Mouse (Mus musculus) layer of hippocampus, adult 9-10 months (tissue): ENCODE data around the gene Nfkbil1.

ENCODE experiments used
- DNase-seq: peaks from one replicate; pipeline ENCODE4 v3.0.0; 2022; ENCODE audit warnings: low spot score

Gene Nfkbil1

GRCm38 (mm10) chr17:35254241-35255098, 18.9 kb upstream of the Nfkbil1 start:
- DNase-seq, result no peak

DNA sequence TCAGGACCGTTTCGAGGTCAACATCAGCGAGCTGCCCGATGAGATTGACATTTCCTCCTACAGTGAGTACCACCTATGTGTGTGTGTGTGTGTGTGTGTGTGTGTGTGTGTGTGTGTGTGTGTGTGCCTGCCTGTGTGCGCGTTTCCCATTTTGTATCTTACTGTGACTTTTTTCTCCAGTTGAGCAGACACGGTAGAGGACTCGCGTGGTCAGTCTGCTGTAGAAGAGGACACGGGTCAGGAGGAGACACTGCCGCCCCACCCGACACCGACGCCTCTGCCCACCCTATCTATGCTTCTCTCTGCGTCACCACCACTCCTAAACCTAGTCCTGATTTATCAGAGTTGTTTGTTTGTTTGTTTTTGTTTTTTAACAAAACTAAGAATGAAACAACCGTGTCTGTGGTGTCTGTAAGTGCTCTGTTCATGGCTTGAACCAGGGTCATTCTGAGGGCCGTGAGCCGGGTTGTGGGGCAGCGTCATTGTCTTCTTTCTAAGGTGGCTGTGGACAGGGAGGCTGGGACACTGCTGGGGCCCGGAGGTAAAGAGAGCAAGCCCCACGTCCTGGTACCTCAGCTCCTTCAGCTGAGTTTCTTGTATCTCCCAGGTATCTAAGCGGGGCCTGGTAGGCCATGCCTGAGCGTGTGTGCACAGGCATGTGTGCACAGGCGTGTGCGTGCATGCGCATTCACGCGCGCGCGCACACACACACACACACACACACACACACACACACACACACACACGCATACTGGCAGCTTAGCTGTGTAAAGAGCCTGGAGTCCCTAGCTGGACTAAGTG, 17.9 kb upstream of the Nfkbil1 start:
- no peak for DNase-seq

DNA sequence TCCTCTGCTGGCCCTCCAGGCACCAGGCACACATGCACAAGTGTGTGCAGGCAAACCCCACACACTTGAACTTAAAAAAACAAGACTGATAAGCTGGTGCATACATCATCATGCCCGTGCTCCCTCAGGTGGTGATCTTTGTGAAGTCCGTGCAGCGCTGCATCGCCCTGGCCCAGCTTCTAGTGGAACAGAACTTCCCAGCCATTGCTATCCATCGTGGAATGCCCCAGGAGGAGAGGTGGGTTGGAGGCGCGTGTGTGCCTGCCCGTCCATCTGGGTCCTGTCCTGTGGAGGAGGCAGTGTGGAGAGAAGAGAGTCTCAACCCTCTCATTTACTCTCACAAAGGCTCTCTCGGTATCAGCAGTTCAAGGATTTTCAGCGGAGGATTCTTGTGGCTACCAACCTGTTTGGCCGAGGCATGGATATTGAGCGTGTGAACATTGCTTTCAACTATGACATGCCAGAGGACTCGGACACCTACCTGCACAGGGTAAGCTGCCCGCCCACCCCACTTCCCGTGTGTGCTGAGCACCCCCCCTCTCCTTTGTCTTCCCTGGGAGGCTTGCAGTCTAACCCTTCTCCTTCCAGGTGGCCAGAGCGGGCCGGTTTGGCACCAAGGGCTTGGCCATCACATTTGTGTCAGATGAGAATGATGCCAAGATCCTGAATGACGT, 17.2 kb upstream of the Nfkbil1 start:
- DNase-seq, result no peak

- no peak for DNase-seq
These were observed 16.4 kb upstream of the Nfkbil1 start for GRCm38 (mm10) chr17:35251981-35252380.

- no peak for DNase-seq
These were observed 15.6 kb upstream of the Nfkbil1 start for GRCm38 (mm10) chr17:35251162-35251719.

- DNase-seq, result no peak
These were observed 14.9 kb upstream of the Nfkbil1 start for GRCm38 (mm10) chr17:35250348-35251120.

GRCm38 (mm10) chr17:35249451-35250197, 14.0 kb upstream of the Nfkbil1 start:
- DNase-seq, result no peak

- DNase-seq, result no peak
These were observed 13.4 kb upstream of the Nfkbil1 start for GRCm38 (mm10) chr17:35248986-35249385.

GRCm38 (mm10) chr17:35247144-35247543, 11.6 kb upstream of the Nfkbil1 start:
- DNase-seq, result no peak

DNA sequence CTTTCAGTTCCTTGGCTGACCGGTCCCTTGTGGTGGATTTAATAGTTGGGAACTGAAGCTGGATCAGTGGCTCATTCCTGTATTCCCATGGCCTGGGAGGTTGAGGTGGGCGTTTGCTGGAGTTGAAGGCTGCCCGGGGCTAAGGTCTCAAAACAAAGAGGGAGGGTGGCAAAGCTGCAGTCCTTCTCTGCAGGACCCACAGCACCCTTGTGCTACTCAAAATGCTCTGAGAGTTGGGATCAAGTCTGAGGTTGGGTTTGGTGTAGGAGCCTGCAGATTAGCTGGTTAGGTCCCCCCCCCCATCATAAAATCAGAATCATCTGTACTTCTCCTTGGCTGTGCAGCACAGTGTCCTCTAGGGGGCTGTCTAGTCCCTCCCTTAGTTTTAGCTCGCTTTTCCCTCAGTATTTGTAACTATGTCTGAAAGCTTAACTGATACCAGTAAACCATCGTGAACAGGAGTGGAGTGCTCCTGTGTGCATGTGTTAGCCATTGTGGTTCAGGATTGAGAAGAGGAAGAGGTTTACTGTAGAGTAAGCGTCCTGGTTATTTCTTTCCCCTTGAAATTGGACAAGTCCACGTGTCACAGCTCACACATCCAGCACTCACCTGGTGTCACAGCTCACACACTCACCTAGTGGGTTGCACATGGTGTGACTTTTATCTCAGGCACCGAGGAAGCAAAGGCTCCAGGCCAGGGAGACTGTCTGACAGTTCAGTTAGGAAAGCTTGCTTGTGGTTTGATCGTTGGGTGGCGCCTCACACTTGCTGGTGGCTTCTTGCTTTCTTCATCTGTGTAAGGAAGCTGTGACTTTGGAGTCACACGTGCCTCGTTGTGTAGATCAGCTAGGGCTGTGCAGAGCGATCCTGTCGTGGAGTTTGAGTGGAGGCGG, 10.4 kb upstream of the Nfkbil1 start:
- DNase-seq, result no peak

DNA sequence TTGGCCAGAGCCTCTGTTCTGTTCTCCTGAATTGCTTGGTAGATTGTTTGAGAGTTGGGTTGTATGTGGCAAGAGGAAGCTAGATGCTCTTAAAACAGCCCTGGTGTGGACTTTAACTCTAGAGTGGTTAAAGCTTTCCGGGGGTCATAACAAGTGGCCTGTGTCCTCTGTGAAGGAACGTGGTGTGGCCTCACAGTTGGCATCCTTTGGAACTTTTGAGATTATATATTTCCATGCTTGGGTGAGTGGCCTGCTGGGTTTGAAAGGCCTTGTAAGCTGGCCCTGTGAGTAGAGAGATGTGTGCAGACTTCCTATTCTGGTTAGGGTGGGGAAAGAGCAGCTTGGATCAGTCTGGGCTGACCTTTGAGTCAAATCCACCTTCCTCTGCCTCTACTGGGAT, 9.4 kb upstream of the Nfkbil1 start:
- DNase-seq, result no peak

GRCm38 (mm10) chr17:35243086-35243485, 7.5 kb upstream of the Nfkbil1 start:
- DNase-seq, result no peak

DNA sequence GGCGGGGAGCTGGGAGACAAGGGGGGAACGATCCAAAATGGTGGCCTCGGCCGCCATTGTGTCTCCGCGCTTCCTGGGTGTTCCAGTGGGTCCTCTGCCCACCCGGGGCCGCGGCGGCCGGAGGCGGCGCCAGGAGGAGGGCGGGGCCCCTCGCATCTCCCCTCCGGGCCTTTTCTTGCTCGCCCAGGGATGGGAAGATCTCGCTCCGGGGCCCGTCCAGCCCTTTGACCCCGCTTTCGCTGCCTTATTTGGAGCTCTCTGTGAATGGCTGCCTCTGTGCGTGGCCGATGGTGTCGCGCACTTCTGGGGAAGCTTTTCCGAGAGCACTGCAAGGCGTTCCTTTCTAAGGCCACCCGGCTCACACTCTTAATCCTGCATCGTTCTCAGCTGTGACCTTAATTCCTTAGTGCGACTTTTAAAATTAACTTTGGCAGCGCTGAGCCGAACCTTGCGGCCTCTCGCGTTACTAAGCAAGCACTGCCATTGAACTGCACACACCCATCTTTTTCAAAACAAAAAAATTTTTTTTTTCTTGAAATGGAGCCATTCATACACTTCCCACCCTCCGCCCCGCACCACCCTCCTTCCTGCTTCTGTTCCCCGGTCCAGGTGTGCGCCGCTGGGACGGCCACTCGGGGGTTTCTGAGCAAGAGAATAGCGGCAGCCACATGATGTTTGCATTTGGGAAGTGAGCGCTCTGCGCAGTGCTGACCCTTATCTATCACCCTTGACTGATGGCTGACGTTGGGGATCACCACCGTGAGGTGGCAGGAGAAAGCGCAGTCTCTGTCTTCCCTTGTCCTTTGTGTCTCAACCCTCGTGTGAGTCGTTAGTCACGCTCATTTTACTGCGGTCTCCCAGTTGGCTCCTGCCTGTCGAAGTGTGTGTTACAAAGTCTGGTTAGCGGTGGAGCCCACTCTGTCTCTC, 6.7 kb upstream of the Nfkbil1 start:
- DNase-seq, result no peak

- peak; percentile 91 for DNase-seq
These were observed 5.9 kb upstream of the Nfkbil1 start, which contains the start of gene Ddx39b for GRCm38 (mm10) chr17:35241305-35242014. Ddx39b (plus strand) TSS chr17:35241746.

- no peak for DNase-seq
These were observed 5.1 kb upstream of the Nfkbil1 start for GRCm38 (mm10) chr17:35240384-35241304.

DNA sequence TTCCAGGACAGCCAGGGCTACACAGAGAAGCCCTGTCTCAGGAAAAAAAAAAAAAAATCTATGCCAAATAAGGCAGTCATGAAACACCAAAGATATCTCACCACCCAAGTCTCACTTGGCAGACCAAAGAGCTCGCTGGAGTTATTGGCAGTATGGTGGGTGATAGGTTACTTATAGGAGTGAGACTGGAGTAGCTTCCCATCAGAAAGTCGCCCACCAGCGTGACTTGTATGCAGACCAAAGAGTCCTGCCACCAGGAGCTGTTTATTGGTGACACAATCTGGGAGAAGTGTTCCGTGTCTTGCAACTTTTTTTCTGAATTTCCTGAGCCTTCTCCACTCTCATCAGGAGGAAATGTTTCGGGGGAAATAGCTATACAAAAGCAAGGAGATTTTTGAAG, 4.1 kb upstream of the Nfkbil1 start:
- no peak for DNase-seq

GRCm38 (mm10) chr17:35237504-35237903, 1.9 kb upstream of the Nfkbil1 start:
- no peak for DNase-seq
